Mouse (Mus musculus) gastrocnemius, adult 2 months (tissue): ENCODE measurements around the gene Cadm2. TPM values are rescaled to one million over a fixed set of nuclear protein-coding genes. Genes with fewer than 3 reads are reported as not detected.

Experiments
- DNase-seq: peaks from one replicate; pipeline ENCODE4 v3.0.0; 2022
- H3K27ac ChIP-seq: fragments of 200-600 bp; 2 replicates; pipeline ENCODE4 v1.8.1; 2022; ENCODE audit warnings: mild to moderate bottlenecking
- H3K4me3 ChIP-seq: fragments of 200-600 bp; 2 replicates; pipeline ENCODE4 v1.8.1; 2022; ENCODE audit warnings: mild to moderate bottlenecking, moderate library complexity
- CTCF ChIP-seq: fragments of 200-600 bp; IDR thresholded peaks from 2 replicates; pipeline ENCODE4 v1.8.1; 2022; ENCODE audit warnings: antibody characterized with exemption, mild to moderate bottlenecking, moderate library complexity
- intact Hi-C: fragments of 180-260 bp; cut with DNase I; formaldehyde crosslinking; loops from one replicate; pipeline ENCODE4 v1.15.1; 2025
- total RNA-seq, 2 experiments: library from RNA; stranded (reverse); gene quantifications; 2 replicates each; pipeline ENCODE4 v1.2.3; 2021

The Cadm2 gene
- total RNA-seq, 2 experiments from 2014 or later = 0.23 to 0.33 TPM

DNA sequence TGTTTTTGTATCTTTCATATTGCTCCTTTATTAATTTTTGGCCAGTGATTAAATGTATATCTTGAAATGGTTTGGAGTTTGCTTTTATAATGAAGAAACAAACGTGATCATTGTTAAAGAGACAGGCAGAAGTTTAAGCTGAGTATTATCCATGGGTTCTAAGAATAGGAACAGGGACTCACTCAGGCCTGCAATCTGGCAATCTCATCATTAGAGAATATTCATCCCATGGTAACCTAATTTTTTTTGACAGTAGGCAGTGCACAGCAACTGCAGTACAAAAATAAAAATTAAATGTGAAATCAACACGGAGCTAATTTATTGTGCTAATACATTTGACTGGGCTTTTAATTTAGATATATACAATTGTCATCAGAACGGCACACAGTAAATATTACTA, 209.8 kb downstream of the Cadm2 start:
- no peak for TF ChIP-seq CTCF
- no peak for DNase-seq
- intact Hi-C loops = no loop called here
- Histone ChIP-seq H3K4me3 (no peak overlapping the region), H3K27ac (no peak overlapping the region)

DNA sequence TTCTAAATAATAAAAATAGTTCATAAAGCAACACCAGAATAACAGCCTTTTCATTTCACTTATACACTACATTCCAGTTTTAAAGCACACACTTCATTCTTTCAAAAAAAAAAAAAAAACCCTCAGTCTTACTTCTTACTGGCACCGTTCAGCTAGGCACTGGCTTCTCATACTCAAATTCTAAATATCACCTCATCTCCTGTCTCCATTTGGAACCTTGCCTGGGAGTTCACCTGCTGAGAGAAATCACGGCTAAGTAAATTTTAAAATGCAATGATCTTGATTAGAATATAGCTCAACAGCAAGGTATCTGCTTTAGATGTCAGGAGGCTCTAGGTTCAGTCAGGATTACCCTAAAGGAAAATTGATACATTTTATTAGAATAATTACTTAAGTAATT, 210.2 kb downstream of the Cadm2 start:
- intact Hi-C loops = no loop called here
- no peak for DNase-seq
- TF ChIP-seq CTCF = no peak
- no peak overlapping the region for H3K27ac ChIP-seq
- no peak overlapping the region for H3K4me3 ChIP-seq

DNA sequence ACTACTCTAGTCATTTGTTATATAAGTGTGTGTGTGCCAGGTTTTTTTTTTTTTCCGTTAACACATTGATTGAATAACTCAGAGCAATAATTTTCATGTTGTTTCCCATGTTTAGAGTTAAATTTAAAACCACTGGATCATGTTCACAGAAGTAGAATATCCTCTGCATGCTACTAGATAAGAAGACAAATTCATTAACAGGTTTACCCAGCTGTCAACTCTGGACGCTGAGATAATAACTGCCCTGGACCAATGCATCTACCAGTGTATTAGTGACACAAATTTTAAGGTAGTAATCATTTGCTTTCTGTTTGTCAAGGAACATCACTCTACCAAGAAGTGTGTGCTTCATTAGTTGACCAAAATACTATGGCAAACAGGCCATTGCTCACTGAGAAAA, 253.0 kb downstream of the Cadm2 start:
- Histone ChIP-seq H3K4me3 (no peak overlapping the region), H3K27ac (no peak overlapping the region)
- DNase-seq = no peak
- intact Hi-C loops = no loop called here
- no peak for TF ChIP-seq CTCF

DNA sequence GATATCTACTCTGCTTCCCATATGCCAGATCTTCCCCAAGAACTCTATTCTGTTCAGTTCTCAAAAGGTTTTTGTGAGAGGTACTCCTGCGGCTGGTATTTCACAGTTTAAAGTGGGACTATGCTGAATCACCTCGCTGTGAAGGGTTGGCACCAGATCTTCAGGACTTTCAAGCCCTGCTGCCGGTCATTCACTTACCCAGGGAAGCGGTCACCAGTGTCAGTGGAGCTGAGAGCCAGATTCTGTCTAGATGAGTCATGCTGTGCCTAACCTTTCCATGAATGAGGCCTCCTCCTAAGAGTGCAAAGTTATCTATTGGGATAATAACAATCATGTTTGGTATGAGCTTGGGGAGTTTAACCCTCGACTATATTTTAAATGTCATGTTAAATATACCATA, 272.7 kb downstream of the Cadm2 start:
- DNase-seq = no peak
- H3K4me3 ChIP-seq = no peak overlapping the region
- TF ChIP-seq CTCF = no peak
- no peak overlapping the region for H3K27ac ChIP-seq
- intact Hi-C loops = no loop called here

DNA sequence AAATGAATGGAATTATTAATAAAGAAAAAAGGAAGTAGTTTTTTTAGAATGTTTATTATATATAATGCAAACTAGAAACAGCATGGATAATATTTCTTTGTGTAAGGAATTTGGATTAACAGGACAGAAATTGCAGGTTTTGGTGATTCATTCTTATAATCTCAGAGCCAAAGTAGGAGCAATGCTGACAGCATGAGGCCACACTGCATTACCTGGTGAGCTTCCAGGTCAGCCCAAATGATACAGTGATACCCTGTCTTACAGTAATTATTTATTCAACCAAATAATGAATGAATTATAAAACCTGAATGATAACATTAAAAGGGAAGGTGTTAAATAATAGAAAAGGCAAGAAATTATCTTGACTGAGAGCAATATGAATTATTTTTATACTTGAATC, 273.1 kb downstream of the Cadm2 start:
- Histone ChIP-seq H3K27ac (no peak overlapping the region), H3K4me3 (no peak overlapping the region)
- DNase-seq = no peak
- intact Hi-C loops = no loop called here
- no peak for TF ChIP-seq CTCF

DNA sequence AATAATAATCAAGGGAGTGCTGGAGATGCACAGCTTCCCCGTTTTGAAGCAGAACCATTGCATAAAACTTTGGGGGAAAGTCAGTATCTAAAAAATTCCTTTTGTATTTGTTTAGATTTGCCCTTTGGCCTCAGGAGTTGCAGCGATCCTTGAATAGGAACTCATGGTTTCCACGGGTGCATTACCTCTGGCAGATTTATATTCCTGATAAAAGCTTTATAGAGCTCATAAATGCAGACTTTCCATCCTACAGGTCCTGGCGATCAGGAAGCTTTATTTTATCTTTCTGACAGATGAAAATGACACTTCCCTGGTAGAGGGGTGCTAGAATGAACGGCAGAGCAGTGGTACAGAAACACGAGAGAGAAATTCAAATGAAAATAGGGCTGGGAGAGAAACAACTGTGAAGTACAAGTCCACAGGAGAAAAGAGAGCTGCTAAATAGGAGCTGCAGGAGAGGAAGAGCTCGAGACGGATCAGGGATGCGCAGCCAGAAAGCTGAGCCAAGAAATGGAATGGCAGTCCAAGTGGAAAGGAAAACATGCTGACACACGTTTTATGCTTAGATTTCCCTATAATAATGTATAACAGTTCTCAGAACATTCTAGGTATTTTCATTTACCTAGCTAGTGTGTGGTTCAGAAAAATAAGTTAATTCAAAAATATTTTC, 274.0 kb downstream of the Cadm2 start:
- TF ChIP-seq CTCF = no peak
- intact Hi-C loops = no loop called here
- no peak for DNase-seq
- H3K27ac ChIP-seq = no peak overlapping the region
- H3K4me3 ChIP-seq = no peak overlapping the region

DNA sequence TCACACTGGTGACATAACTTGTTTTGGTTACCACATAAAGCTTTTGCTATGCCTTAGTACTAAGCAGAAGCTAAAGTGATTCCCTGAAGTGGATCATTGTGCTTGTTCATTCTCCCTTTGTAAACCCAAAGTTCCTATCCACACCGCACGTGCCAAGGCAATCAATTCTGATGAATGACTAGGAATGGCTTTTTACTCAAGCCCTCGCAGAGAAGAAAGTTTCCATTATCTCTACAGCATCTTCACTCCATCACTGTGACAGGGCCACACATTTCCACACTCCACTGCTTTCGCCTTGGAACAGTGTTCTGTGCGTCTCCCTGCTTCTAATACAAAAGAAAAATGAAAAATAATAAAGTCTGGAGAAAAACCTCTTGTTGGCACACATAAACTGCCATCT, 276.5 kb downstream of the Cadm2 start:
- Histone ChIP-seq H3K4me3 (no peak overlapping the region), H3K27ac (no peak overlapping the region)
- no peak for TF ChIP-seq CTCF
- DNase-seq = no peak
- intact Hi-C loops = no loop called here

DNA sequence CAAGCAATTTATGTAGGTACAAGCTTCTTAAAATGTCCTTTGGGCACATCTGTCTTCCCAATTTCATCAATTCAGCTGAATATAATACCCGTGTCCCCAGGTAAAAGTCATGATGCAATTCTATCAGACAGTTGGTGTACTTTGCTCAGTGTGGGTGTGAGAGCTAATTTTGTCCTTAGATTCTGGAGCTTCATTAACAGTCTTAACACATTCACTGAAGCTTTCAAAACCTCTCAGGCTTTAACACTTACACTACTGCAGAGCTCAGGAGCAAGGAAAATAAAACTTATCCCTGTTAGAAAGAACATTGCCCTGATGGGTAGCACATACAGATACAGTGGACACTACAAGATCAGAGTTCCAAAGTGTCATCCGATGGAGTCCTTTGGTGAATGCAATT, 309.7 kb downstream of the Cadm2 start:
- intact Hi-C loops = no loop called here
- DNase-seq = no peak
- no peak overlapping the region for H3K4me3 ChIP-seq
- no peak overlapping the region for H3K27ac ChIP-seq
- TF ChIP-seq CTCF = no peak

DNA sequence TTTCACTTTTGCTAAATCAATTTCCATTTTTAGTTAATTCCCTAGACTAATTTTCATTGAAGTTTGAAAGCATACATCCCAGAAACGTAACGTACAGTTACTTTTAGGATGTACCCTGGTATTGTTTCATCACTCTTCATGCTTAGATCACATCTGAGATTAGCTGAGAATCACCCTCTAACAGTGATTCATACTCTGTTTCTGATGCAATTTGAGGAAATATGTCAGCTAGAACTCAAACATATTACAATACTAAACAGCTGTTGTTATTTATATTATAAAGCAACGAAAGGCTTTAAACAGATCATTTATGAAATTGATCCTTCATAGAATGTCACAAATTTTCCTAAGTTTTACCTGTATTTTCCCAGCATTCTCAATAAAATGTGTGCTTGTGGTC, 336.0 kb downstream of the Cadm2 start:
- no peak overlapping the region for H3K4me3 ChIP-seq
- no peak for TF ChIP-seq CTCF
- intact Hi-C loops = no loop called here
- no peak for DNase-seq
- no peak overlapping the region for H3K27ac ChIP-seq

DNA sequence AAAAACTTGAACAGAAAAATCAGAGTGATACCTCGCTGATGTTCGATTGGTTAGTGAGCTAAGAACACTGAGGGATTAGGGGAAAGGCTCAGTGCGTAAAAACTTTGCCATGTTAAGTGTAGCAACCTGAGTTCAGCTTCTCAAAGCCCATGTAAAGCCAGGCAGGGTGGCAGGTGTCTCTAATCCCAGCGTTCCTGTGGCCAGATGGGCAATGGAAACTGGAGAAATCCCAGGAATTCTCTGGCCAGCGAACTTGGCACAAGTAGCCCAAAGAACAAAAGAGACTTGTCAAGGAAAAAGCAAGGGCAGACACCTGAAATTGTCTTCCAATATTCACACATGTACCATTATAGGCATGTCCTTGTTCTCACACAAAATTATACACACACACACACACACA, 377.1 kb downstream of the Cadm2 start:
- TF ChIP-seq CTCF = no peak
- intact Hi-C loops = no loop called here
- no peak overlapping the region for H3K4me3 ChIP-seq
- H3K27ac ChIP-seq = no peak overlapping the region
- DNase-seq = no peak

DNA sequence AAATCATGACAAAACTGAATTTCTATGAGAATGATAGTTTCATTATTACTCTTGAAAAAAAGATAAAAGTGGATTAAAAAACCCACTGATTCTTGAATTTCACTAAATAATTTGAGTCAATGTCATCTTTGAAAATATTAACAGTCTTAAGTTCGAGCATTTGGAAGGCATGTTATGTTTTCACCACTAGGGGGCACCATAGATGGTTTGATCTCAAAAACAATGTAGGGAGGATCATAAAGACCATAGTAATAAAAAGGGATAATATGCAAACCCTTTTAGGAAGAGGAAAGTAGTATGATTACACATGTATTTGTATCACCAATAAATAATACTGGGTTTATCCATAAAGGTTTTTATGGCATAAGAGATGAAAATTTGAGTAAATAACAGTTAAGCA, 385.8 kb downstream of the Cadm2 start:
- H3K4me3 ChIP-seq = no peak overlapping the region
- DNase-seq = no peak
- intact Hi-C loops = no loop called here
- H3K27ac ChIP-seq = no peak overlapping the region
- TF ChIP-seq CTCF = peak; percentile 47

DNA sequence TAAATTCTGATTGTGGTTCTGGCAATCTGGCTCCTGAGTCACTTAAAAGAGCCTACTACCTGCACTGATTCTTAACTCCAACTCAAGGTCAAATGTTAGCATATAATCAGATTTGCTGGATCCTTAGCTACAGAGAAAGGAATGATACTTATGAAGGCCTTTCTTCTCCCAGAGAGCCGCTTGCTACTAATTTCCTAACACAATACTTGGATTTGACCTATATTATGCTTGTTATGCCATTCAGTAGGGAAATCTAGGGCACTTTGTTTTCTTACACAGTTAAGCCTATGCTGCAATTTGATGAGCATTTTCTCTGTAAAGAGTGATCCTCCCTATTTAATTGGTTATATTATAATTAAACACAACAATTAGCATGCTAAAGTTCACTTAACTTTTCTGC, 394.0 kb downstream of the Cadm2 start:
- no peak for DNase-seq
- intact Hi-C loops = no loop called here
- no peak for TF ChIP-seq CTCF
- Histone ChIP-seq H3K27ac (no peak overlapping the region), H3K4me3 (no peak overlapping the region)

DNA sequence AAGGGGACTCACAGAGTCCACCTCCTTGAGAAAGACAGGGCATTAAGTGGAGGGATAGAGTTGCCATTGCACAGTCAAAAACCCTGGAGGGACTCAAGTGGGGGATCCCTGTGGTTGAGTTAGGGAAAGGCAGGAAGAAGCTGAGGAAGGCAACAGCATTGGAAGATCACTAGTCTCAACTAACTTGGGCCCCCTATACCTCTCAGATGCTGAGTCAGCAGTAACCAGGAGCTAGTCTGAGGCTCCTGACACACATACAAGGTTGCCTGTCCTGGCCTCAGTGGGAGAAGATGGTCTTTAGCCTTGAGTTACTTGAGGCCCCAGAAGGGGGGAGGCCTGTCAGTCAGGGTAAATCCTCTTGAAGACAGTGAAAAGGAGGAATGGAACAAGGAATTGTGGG, 417.4 kb downstream of the Cadm2 start:
- no peak overlapping the region for H3K4me3 ChIP-seq
- DNase-seq = no peak
- intact Hi-C loops = no loop called here
- H3K27ac ChIP-seq = no peak overlapping the region
- TF ChIP-seq CTCF = no peak

DNA sequence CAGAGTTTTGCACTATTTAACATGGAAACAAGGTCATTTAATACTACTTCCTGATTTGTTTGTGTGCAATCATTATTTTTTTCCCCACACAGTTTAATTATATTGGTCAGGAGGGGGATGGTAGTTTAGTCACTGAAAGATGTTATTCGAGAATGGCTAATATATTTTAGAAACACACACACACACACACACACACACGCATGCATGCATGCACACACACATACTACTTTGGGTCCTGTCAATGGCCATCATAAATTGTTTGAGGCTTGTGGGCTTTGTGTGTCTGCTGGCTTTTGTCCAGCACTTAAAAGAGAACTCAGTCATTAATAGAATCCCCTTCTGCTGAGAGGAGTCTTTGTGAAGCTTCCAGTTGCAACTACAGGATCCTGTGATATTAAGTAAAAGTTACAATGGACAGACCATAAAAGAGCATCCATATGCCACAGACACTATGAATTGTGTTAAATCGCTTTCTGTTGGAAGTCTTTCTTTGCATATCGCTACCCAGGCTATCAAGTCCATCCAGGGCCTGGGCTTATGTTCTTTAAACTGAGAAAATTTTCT, 427.8 kb downstream of the Cadm2 start:
- DNase-seq = no peak
- H3K27ac ChIP-seq = no peak overlapping the region
- H3K4me3 ChIP-seq = no peak overlapping the region
- intact Hi-C loops = no loop called here
- TF ChIP-seq CTCF = no peak

DNA sequence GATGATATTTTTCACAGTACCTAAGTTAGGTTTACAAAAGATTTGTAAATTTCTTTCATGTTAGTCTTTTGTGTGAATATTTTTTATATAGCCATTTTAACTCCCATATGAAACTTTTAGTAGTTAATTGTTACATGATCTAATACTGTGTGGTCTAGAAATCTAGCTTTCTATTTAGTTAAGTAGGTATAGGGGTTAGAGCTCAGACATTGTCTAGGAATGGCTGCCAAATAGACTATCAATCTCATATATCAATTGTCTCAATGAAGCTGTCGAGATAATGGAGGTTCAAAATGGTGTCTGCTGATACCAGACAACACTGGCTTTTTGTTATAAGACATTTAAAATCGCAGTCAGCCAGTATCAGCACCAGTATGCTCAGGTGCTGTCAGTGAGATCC, 428.3 kb downstream of the Cadm2 start:
- TF ChIP-seq CTCF = no peak
- intact Hi-C loops = no loop called here
- H3K27ac ChIP-seq = no peak overlapping the region
- DNase-seq = no peak
- no peak overlapping the region for H3K4me3 ChIP-seq
